Mouse (Mus musculus): ENCODE results near the gene Smc6.

Smc6 gene

DNA sequence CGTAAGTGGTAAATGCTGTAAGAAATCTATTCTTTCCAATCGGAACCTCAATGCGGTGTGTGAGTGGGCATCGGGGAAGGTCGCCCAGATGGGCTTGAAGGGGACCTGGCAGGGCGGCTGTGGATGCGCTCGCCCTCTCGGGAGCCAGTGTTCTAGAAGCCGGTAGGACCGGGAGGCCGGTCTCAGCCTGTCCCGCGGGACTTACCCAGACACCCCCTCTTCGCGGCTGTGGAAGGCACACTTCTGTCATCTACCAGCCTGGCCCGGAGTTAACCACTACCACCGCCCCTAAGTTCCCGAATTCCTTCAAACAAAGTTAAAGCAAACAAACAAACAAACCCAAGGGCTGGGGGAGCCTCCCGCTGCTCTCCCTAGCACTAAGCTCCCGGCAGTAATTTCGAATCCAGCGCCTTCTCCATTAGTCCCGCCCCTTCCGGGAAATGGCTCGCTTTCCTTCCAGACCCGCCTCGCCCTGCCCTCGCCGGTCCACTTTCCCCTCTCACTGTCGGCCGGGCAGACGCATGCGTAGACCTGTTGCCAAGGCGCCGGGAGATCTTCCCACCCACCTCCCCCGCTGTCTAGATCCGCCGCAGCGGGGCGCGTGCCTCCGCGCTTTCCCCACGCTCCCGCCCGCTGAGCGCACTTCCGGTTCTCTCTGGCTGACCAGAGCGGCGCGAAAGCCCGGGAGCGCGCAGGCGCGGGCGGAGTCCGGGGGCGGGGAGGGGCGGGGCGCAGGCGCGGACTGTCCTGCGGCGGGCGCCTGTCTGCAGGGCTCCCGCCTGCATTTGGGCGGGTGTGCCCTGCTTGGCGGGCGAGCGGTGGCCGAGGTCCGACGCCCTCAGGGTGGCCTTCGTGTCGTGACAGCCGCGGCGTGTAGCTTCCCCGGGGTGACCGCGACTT lies at the start of gene Smc6, which contains the start of gene Gen1:
Gene Smc6, plus strand, starts transcription at position 505 of the 900 bp plus-strand sequence.
Gene Gen1, minus strand, starts transcription at position 420 of the 900 bp plus-strand sequence.
- DNase-seq (ENCODE audit: low read depth, low spot score): peak; percentile 93

- DNase-seq (ENCODE audit: low read depth, low spot score): no peak
These were observed 49.2 kb upstream of the Smc6 start for GRCm38 (mm10) chr12:11216454-11216853.

DNA sequence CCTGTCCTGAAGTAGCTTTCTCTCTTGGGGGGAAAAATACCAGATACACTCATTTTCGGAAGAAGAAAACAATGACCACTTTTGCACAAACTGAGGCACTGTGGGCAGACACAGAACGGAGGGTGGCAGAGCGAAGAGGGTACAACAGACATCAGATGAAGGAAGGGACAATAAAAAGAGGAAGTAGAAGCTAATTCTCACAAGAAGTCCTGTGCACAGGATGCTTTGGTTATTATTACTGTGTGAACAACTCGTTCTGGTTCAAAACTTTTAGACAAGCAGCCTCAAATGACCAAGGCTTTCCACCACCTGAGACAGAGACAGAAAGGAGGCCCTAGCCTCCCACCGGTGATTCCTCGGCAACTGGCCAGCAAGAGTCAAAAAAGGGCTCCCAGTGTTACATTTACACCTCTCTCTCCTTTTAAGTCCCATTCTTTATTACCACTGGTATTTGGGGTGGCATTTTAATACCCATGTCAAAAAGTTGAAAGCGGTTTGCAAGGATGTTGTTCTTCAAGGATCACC lies 47.9 kb upstream of the Smc6 start:
- no peak for DNase-seq (ENCODE audit: low read depth, low spot score)

- no peak for DNase-seq (ENCODE audit: low read depth, low spot score)
These were observed 44.0 kb upstream of the Smc6 start for GRCm38 (mm10) chr12:11221524-11222330.

- no peak for DNase-seq (ENCODE audit: low read depth, low spot score)
These were observed 43.1 kb upstream of the Smc6 start for GRCm38 (mm10) chr12:11222566-11222965.

GRCm38 (mm10) chr12:11223090-11223489 lies 42.6 kb upstream of the Smc6 start:
- DNase-seq (ENCODE audit: low read depth, low spot score): no peak

DNA sequence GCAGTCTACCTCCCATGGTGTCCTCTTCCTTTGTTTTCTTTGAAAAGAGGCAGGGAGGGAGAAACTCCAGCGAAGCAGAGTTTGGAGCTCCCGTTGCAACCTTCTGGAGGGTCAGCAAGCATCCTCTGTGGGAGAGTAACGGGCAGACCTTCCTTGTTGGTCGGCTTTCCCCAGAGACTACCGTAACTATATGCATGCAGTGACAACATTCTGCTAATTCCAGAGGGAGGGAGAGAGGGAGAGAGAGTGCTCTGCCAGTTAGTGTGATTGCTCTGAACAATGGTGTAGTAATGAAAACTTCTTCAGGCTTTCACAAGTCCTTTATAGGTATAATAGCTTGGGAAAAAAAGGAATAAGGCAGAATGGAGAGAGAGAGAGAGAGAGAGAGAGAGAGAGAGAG lies 41.0 kb upstream of the Smc6 start:
- no peak for DNase-seq (ENCODE audit: low read depth, low spot score)

GRCm38 (mm10) chr12:11226123-11226522 lies 39.6 kb upstream of the Smc6 start:
- DNase-seq (ENCODE audit: low read depth, low spot score): no peak

GRCm38 (mm10) chr12:11226529-11227268 lies 39.0 kb upstream of the Smc6 start:
- DNase-seq (ENCODE audit: low read depth, low spot score): no peak

DNA sequence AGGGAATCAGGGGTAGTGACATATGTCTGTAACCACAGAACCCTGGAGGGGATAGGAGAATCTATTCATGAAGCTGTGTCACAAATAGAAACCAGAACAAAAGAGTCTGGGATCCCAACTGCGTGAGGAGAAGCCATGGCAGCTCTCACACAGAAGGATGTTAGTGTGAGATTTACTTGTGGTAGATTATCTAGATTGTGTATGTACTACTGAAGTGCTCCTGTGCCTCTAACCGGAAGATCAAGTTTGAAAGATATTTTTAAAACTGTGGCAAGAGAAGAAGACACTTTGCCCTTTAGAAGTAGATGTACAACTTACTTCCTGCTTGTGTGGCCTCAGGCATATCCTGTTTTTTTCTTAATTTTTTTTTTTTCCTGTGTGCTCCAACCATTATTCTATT lies 35.4 kb upstream of the Smc6 start:
- DNase-seq (ENCODE audit: low read depth, low spot score): no peak

- DNase-seq (ENCODE audit: low read depth, low spot score): no peak
These were observed 29.7 kb upstream of the Smc6 start for GRCm38 (mm10) chr12:11235996-11236395.

DNA sequence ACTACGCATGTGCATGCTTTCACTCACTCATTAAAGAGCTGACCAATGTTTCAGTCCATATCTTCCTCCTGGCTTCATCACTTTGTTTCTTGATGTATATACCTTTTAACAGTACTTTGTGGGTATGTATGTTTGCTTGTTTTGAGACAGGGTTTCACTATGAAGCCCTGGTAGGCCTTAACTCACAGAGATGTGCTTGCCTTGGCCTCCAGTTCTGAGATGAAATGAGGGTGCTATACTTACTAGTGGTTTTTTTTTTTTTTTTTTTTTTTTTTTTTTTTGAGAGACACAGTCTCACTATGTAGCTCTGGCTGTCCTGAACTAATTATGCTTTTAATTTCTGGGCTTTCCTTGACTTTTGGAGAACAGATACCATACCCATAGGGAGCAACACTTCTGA lies 18.2 kb upstream of the Smc6 start:
- DNase-seq (ENCODE audit: low read depth, low spot score): no peak

GRCm38 (mm10) chr12:11250322-11250721 lies 15.4 kb upstream of the Smc6 start:
- no peak for DNase-seq (ENCODE audit: low read depth, low spot score)

- DNase-seq (ENCODE audit: low read depth, low spot score): peak; percentile 47
These were observed 791 bp upstream of the Smc6 start for GRCm38 (mm10) chr12:11264895-11265294.

DNA sequence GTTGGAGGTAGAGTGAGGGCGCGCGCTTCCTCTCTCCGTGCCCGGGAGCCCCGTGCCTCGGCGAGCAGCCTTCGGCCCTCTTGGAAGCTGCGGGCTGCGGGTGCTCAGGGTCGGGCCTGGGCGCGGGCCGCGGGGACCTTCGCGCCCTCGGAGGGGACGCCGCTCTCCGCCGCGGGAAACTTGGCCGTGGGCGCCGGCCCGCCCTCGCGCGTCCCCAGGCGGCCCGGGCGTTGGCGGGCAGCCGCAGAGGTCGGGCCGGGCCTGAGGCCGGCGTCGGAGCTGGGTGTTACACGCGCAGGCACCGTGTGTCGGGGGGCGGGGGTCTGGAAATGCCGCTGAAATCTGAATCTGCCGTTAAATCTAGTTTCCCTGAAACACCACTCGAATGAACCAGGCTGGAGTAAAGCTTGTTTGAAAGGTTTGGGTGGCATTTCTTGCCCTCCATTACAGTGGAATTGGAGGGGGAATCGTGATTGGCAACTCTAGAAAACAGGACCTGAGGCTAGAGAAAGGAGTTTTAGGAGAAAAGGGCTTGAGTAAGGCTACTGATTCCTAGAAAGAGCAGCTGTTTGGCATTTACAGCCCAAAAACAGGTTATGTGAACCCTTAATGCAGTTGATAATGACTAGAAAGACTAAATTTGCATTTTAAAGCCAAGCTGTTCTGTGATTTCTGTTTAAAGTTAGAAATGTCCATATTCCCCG lies 748 bp downstream of the Smc6 start:
- no peak for DNase-seq (ENCODE audit: low read depth, low spot score)

GRCm38 (mm10) chr12:11267030-11267429 lies 1.3 kb downstream of the Smc6 start:
- peak; percentile 11 for DNase-seq (ENCODE audit: low read depth, low spot score)

DNA sequence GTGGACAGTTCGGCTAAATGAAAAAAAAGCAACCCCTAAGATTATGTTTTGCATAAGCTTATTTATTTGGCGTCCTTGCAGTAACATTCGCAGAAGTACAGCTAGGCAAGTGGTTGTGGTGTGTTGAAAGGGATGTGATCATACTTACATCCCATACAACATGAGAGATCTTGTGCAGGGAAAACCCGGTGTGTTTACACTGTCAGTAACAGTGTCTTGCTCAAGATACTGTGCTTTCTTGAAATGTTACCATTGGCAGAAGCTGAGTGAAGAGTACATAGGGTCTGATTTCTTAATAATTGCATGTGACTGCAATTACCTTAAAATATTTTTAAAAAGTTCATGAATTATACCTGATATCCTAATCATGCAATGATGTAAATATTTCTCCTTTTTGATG lies 6.9 kb downstream of the Smc6 start:
- no peak for DNase-seq (ENCODE audit: low read depth, low spot score)

GRCm38 (mm10) chr12:11273185-11273584 lies 7.5 kb downstream of the Smc6 start:
- DNase-seq (ENCODE audit: low read depth, low spot score): no peak

GRCm38 (mm10) chr12:11276632-11277031 lies 10.9 kb downstream of the Smc6 start:
- no peak for DNase-seq (ENCODE audit: low read depth, low spot score)

DNA sequence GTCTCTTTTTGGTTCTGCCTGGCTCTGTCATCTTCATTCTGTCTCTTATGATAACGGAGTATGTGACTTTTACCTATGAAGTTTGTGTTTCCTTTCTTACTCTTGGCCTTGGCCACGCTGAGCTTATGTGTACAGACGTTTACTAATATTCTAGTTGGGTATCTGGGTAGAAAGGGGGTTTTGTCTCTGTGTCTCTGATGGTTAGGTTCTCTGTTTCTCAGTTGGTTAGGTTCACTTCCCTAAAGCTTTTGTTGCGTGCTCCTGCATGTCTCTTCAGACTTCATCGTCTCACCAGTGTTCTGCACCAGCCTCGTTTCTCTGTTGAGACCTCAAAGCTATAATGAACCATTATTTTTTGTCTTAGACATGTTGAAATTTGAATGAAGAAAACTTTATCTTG lies 11.5 kb downstream of the Smc6 start:
- no peak for DNase-seq (ENCODE audit: low read depth, low spot score)

GRCm38 (mm10) chr12:11279886-11280285 lies 14.2 kb downstream of the Smc6 start:
- no peak for DNase-seq (ENCODE audit: low read depth, low spot score)
